Mouse (Mus musculus) frontal cortex, adult (tissue): ENCODE results near the gene Irf8.
A peak's percentile ranks its signal among the peaks of the same experiment; 100 is the strongest.
"Not testable (repeated sequence)": the region's sequence is repeated elsewhere in the genome, so short reads cannot be mapped to it uniquely, and the experiment has no call there.

Source experiments
- ATAC-seq: cut with Nextera tagmentation; 2 replicates; pipeline ENCODE4 v1.9.2; 2017; ENCODE audit warnings: mild to moderate bottlenecking, moderate library complexity, mixed read lengths; ENCODE audit not compliant: low TSS enrichment

Gene Irf8

DNA sequence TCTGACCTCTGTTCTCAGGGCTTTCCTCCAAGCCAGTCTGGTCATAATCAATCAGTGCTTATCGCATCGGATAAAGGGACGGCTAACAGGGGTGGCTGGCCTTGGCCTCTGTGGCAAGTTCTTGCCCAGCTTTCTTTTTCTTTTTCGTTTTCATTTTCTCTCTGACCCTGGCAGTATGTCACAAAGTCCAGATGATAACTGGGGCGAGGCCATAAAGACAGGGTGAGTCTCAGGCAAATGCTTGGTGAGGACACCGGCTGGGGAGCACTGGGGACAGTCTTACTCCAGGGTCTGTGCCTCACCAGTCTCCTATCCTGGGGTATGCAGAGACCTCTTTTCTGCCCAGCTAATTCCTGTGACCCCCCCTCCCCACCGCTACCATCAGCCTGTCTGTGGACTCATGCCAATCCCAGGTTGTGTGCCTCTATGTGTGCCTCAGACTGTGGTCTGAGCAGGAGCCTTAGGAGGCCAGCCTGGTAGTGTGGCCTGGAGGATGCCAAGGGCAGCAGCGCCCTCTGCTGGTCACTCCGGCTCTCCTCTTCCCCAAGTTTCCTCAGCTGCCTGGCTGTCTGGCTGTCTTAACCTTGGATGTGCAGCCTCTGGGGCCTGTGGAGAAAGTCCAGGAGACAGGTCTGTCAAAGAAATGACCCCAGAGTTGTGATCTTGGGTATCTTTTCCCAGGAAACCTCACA, 59.9 kb downstream of the Irf8 start:
- peak; percentile 92 for ATAC-seq

DNA sequence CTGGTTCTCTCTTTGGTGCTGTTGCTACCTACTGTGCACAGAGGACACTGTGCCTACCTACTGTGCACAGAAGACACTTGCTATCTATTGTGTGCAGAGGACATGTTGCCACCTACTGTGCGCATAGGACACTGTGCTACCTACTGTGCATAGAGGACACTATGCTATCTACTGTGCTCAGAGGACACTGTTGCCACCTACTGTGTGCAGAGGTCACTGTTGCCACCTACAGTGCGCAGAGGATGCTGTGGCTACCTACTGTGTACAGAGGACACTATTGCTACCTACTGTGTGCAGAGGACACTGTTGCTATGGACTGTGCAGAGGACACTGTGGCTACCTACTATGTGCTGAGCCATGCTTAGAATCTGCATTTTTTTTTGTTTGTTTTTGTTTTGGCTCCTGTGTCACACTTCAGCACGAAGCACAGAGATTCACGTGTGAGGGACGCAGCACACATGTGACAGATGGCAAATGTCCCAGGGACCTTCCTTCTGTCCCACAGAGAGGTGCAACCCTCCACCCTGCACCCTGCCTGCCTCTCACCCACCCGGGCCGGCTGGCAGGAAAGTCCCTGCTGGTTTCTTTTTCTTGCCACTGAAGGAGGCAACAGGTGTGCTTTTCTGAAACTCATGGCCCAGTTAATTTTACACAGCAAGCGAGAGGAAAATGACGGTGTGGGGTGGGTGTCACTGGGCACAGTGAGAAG, 61.0 kb downstream of the Irf8 start:
- no peak for ATAC-seq

DNA sequence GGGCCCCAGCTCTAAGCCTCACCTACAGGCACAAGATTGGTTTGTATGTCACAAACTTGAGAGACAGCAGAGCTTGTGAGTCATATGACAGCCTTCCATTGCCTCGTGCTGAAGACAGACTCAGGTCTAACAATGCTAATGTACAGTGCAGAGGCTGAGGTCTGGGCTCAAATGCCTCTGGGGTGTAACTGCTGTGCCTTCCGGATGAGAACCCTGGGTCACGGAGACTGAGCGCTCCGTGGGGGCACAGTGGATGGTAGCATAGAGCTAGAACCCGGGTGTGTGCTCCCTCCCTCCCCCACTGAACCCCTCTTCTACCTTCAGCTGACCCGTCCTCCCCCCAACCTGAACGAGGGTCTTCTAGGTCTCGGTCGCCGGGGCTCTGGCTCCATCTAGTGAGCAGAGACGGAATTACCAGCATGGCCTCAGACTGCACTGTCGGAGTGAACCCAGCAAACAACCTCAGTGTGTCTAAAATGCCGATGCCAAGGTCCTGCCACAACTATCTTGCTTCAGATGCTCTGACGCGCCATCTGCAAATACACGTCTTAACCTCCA, 64.2 kb downstream of the Irf8 start:
- 0 out of 2 replicates have a peak, but pooled peaks have one; percentile 47 for ATAC-seq

DNA sequence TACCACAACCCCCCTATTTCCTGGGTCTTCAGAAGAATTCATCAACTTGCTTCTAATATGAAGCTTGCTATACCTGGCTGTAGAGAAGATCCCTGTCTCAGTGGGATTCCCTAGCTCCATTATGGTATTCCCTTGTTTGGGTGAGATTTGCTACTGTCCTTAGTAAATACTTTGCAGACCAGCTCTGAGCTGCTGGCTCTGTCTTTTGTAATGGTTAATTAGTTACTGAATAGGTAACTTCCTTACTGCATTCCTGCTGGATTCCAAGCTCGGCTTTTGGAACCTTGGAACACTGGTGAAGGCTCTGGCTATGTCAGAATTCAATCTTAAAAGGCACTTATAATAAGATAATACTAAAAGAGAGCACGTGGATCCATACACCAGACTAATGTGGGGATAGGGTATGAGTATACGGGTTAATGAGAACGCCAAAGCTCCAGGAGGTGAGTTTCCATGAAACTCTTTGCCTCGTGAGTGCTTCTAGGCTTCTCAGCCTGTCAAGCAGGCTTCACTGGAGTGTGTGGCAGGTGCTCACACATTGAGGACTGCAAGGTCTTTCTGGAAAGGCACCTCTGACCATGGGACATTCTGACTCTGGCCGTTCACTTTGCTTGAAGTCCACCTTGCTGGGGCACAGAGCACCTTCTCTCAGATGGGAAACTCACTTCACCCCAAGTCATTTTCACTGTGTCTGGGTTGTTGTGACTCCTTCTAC, 67.7 kb downstream of the Irf8 start:
- ATAC-seq, result not testable (repeated sequence)

DNA sequence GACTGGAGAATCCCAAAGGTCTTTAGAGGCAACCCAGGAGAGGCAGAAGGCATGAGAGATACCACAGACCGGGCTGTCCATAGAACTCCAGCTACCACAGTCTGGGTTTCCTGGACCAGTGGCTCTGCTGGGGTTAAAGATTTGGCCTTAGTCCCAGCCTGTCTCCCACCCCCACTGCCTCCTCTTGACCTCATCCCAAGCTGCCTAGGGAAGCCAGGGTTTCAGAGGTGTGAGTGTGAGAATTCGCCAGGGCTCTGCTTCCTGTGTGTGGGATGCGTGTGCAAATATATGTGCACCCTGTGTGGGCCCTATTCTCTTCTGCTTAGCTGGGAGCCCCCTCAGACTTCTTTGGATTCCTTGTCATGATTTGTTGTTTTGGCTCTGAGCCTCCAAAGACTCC, 68.6 kb downstream of the Irf8 start:
- no peak for ATAC-seq
